Mouse (Mus musculus) forelimb bud, embryonic 11.5 days (tissue): ENCODE results near the gene Gga1.
"Not testable (repeated sequence)": the region's sequence is repeated elsewhere in the genome, so short reads cannot be mapped to it uniquely, and the experiment has no call there.

Experiments used
- DNase-seq: peaks from one replicate; pipeline ENCODE4 v3.0.0-alpha.2; 2012; ENCODE audit warnings: low read depth, low spot score

Gene Gga1

GRCm38 (mm10) chr15:78845321-78845720 lies 31.7 kb upstream of the Gga1 start:
- no peak for DNase-seq

- DNase-seq = no peak
Observed at GRCm38 (mm10) chr15:78845867-78846266, 31.1 kb upstream of the Gga1 start.

- DNase-seq = no peak
Observed at GRCm38 (mm10) chr15:78846352-78846751, 30.6 kb upstream of the Gga1 start.

- not testable (repeated sequence) for DNase-seq
Observed at GRCm38 (mm10) chr15:78846805-78847204, 30.2 kb upstream of the Gga1 start.

GRCm38 (mm10) chr15:78848467-78848866 lies 28.5 kb upstream of the Gga1 start:
- DNase-seq = peak; percentile 77

GRCm38 (mm10) chr15:78849485-78849884 lies 27.5 kb upstream of the Gga1 start:
- DNase-seq = no peak

- DNase-seq = no peak
Observed at GRCm38 (mm10) chr15:78850059-78850824, 26.7 kb upstream of the Gga1 start.

- no peak for DNase-seq
Observed at GRCm38 (mm10) chr15:78850944-78851343, 26.0 kb upstream of the Gga1 start.

- DNase-seq = peak; percentile 90
Observed at GRCm38 (mm10) chr15:78851505-78852153, 25.4 kb upstream of the Gga1 start.

GRCm38 (mm10) chr15:78855303-78855965 lies 21.6 kb upstream of the Gga1 start, which contains the start of gene Lgals2:
Gene Lgals2 (minus strand): TSS chr15:78855529.
- no peak for DNase-seq

- DNase-seq = no peak
Observed at GRCm38 (mm10) chr15:78857009-78857408, 20.0 kb upstream of the Gga1 start.

GRCm38 (mm10) chr15:78859311-78859710 lies 17.7 kb upstream of the Gga1 start:
- no peak for DNase-seq

- DNase-seq = no peak
Observed at GRCm38 (mm10) chr15:78859714-78860113, 17.3 kb upstream of the Gga1 start.

GRCm38 (mm10) chr15:78862280-78862679 lies 14.7 kb upstream of the Gga1 start:
- no peak for DNase-seq

- DNase-seq = no peak
Observed at GRCm38 (mm10) chr15:78863154-78863553, 13.8 kb upstream of the Gga1 start.

GRCm38 (mm10) chr15:78863852-78864253 lies 13.1 kb upstream of the Gga1 start:
- no peak for DNase-seq

GRCm38 (mm10) chr15:78868398-78868797 lies 8.6 kb upstream of the Gga1 start:
- peak; percentile 54 for DNase-seq

- DNase-seq = no peak
Observed at GRCm38 (mm10) chr15:78868826-78869233, 8.2 kb upstream of the Gga1 start.

GRCm38 (mm10) chr15:78869775-78870174 lies 7.2 kb upstream of the Gga1 start:
- DNase-seq = peak; percentile 70

GRCm38 (mm10) chr15:78872021-78872608 lies 4.9 kb upstream of the Gga1 start:
- no peak for DNase-seq

GRCm38 (mm10) chr15:78873803-78874435 lies 3.1 kb upstream of the Gga1 start:
- no peak for DNase-seq

- no peak for DNase-seq
Observed at GRCm38 (mm10) chr15:78874989-78875388, 2.0 kb upstream of the Gga1 start.
